Mouse (Mus musculus) brain, embryonic 14.5 days (tissue): Measurements from ENCODE around the gene Wdr48.

Experiments used
- CTCF ChIP-seq: fragments of 200-500 bp; IDR thresholded peaks from 2 replicates; pipeline ENCODE4 v1.5.1; 2012; ENCODE audit warnings: inconsistent platforms, mild to moderate bottlenecking, moderate library complexity, borderline replicate concordance; ENCODE audit not compliant: insufficient read depth, insufficient read length; ENCODE audit errors: extremely low read depth
- POLR2A ChIP-seq: fragments of 200-500 bp; IDR thresholded peaks from 2 replicates; pipeline ENCODE4 v1.6.1; 2012; ENCODE audit warnings: mild to moderate bottlenecking, inconsistent platforms, borderline replicate concordance; ENCODE audit not compliant: poor library complexity, insufficient read depth, insufficient read length, severe bottlenecking; ENCODE audit errors: extremely low read depth

GRCm38 (mm10) chr9:119964206-119964605 is 69.5 kb downstream of the Wdr48 start:
- TF ChIP-seq POLR2A (no peak), CTCF (no peak)
